Mouse (Mus musculus) effector memory CD4-positive, alpha-beta T cell, adult 7 months (primary cell): ENCODE results near the gene Htra2. TPM values are rescaled to one million over a fixed set of nuclear protein-coding genes. Genes with fewer than 3 reads are reported as not detected.

ENCODE experiments used
- polyA plus RNA-seq: library from polyadenylated mRNA; unstranded; fragments of 100-300 nt; shearing (Covaris generic); gene quantifications from one replicate; pipeline ENCODE4 v1.2.1, GENCODE M21; 2017

Htra2 gene
- 35.1 TPM for polyA plus RNA-seq

DNA sequence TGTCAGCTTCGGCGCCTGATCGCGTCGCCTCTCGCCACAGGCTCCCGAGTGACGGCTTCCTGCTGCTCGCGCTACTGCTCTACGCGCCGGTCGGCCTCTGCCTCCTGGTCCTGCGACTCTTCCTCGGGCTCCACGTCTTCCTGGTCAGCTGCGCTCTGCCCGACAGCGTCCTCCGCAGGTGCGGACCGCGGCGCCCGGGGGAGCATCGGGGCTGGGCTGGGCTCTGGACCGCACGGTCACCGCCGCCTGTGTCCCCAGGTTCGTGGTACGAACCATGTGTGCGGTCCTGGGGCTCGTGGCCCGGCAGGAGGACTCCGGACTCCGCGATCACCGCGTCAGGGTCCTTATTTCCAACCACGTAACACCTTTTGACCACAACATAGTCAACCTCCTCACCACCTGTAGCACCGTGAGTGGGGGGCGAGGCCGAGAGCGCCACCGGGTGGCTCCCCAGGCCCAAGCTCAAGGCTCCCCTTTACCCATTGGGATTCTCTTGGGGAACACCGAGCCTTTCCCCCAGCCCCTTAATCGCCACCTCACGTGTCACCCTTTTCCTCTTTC, at the start of gene Htra2:
Gene Htra2 (minus strand): TSS at position 403 of the 561 bp plus-strand sequence.

DNA sequence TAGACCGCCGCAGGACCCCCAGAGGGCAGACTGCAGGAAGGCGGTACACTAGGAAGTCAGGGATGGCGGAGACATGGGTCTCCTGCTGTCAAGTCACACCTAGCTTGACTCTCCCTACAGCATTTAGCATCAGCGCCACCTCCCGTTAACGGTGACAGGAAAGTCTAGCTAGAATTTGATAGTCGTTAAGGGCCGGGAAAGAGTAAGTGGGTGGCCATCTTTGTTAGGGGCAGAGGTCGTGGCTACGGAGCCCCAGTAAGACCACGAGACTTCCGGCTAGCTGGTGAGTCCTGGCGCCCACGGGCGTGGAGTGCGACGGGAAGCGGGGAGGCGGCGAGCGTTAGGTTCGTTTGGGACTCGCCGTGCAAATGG, 46.2 kb upstream of the Htra2 start, which contains the start of the genes Ccdc142 and Gm42688:
Gene Ccdc142 (plus strand): TSS at position 286 of the 372 bp plus-strand sequence.
Gene Gm42688 (plus strand): TSS at position 302 of the 372 bp plus-strand sequence.

DNA sequence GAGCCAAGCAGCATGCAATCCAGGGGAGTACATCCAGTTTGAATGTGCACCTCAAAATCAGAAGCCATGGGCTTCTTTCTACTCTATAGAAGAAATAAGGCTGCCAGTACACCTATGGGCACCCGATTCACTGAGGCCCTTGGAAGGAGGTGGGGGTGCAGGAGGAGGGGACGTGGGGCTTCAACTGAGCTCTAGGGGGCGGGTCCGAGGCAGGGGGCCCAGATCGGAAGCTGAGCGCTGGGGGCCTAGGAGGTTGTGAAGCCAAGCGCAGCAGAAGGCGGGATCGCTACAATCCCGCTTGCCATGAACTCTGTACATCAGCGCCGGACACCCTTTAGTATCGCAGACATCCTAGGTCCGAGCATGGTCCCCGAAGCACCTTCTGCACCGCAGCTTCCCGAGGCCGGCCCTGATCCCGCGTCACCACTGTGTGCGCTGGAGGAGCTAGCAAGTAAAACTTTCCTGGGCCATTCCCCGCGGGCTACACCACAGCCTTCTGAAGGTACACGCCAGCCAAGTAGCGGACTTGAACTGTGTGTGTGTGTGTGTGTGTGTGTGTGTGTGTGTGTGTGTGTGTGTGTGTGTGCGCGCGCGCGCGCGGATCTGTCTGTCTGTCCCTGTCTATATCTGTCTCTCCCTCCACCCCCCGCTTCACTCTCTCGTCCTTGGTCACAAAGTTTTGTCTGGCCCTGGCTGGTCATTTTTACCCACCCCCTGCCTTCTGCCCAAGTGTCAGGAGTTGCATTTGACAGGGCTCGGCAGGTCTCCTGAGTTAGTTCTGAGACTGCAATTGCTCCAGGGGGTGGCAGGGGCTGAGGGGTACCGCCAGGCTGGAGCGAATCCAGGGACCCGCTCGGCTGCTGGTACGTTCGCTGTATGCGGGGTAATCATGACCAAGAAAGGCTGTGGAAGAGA, 31.3 kb upstream of the Htra2 start, which contains the start of gene Lbx2:
Gene Lbx2 (plus strand): TSS at position 247 of the 915 bp plus-strand sequence.

DNA sequence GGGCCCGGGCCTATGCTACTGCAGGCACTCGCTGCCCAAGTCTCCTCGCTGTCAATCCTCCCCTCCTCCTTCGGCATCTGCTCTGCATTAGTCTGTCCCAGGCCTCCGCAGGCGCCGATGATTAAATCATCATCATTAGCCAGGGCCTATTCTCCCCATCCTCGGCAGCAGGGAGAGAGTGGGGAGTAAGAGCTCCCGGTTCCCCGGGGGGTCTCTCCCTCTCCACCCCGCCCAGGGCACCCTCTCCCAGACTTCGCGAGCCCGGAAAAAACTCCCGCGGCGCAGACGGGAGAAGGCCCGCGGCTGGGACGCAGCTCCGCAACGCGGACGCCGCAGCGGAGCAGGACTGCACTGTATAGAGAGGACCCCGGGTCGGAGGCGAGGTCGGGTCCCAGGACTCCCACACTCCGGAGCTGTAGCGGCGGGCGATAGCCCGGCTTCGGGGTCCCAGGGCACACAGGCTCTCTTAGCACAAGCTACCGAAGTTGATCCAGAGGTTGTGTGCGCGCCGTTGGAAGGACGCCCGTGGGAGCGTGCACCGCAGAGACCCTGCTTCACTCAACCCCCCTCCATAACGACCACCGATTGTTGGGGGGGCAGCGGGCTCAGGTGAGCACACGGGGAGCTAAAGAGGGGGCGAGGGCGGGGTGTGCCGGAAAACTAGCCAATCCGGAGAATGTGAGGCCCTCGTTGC, 22.7 kb upstream of the Htra2 start, which contains the start of gene Pcgf1:
Gene Pcgf1 (plus strand): TSS at position 240 of the 694 bp plus-strand sequence.

DNA sequence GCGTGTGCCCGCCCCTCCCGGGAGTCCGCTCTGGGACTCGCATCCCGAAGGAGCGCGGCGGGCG, 15.0 kb upstream of the Htra2 start, which contains the start of gene Tlx2:
Gene Tlx2 (minus strand): TSS at position 47 of the 64 bp plus-strand sequence.

DNA sequence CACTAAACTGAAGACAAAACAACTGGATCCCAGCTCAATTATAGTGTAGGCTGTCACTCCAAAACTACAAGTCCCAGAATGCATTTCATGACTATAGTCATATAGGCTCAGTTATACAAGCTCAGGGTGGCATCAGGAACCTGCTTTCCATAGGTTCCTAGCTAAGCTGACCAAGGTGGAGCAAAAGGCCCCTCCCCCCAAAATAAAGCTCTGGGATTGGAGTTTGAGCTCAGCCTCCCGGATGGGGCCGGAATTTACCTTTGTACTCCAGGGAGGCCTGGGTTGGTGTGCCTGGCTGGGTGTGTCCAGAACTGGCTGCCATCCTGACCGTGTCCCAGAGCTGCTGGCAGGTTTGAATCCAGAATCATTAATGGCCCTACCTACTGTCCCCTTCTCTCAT, 2.7 kb upstream of the Htra2 start, which contains the start of gene Dqx1:
Gene Dqx1 (plus strand): TSS at position 55 of the 400 bp plus-strand sequence.

DNA sequence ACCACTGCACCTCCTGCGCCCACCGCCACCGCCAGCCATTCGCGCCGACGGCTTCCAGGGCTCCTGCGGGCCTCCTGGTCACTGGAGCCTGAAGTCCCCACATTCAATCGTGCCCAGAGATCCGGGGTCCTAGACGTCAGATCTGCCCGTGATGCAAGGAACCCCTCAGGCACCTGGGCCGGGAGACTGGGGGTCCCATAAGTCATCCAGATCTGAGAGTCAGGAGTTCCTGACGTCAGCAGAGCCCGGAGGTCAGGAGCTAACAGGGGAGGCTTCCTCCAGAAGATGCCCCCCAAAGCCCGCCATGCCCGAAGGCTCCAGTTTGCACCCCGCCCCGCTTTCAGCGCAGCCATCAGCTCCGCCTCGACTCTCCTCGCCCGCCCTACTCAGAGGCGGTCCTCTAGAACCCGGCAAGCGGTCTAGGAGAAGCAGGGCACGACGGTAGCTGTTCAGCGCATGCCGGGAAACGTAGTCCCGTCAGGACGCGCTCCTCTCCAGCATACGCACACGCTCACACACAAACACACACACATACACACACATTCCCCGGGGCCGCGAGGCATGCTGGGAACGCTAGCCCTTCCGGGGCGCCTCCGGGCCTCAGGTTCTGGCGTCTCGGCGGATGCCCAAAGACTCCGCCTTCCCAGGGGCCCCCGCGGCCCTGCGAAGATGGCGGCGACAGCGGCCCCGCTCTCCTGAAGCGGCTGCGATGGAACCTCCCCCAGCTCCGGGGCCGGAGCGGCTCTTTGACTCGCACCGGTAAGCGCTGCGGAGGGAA, 810 bp downstream of the Htra2 start, which contains the start of gene Aup1:
Gene Aup1 (plus strand): TSS at position 448 of the 778 bp plus-strand sequence.

DNA sequence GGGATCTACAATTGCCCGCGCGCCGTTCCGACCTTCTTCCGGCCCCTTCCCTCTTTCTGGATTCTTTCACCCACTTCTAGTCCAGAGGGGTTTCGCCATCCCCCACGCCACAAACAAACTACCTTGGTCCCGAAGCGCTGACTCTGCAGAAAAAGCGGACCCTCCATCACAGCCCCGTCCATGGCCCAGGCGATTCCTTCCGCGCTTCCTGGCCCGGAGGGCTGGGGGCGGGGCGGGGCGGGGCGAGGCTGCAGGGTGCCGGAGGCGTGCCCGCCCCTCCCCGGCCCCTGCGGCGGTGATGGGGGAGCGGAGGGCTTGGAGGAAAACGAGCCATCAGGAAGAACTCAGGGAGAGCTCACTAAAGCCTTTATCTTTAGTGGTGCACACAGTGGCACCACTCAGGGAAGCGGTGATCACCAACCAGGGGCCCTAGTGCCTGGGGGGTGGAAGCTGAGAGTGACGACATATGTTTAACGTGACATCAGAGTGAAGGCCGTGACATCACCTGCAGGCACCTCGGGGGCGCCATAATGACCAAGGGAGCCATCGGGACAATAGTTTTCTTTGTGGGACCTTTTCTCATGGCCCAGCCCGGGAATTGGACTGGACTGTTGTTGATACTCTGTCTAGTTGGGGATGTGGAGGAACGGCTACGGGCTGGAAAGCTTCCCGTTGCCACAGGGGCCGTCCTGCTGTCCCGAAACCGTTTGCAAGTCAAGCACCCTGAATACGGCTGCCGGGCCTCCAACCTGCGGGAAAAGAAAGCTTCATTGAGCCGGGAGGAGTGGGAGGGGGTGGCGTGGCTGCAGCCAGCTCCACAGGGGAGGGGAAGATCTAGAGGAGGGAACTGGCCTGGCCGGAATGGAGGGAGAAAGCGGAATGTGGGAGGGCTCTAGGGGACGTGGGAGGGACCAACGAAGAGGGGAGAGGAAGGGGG, 21.6 kb downstream of the Htra2 start, which contains the start of the genes Dok1 and Loxl3:
Gene Dok1 (minus strand): TSS at position 223 of the 937 bp plus-strand sequence.
Gene Loxl3 (plus strand): TSS at position 925 of the 937 bp plus-strand sequence.

Other genes starting within 250 kb of the Htra2 start
- 17.5 TPM for gene Sema4f, start 115.5 kb downstream of the Htra2 start, polyA plus RNA-seq
- gene M1ap, start 108.4 kb downstream of the Htra2 start, polyA plus RNA-seq, result not detected
- gene Dok1, start 21.8 kb downstream of the Htra2 start, polyA plus RNA-seq, result 12.8 TPM
- 0.30 TPM for gene Loxl3, start 21.1 kb downstream of the Htra2 start, polyA plus RNA-seq
- 495 TPM for gene Aup1, start 752 bp downstream of the Htra2 start, polyA plus RNA-seq
- 1.3 TPM for gene Dqx1, start 2.6 kb upstream of the Htra2 start, polyA plus RNA-seq
- gene Tlx2, start 15.0 kb upstream of the Htra2 start, polyA plus RNA-seq, result not detected
- gene Pcgf1, start 22.6 kb upstream of the Htra2 start, polyA plus RNA-seq, result 21.1 TPM
- not detected for gene Lbx2, start 31.1 kb upstream of the Htra2 start, polyA plus RNA-seq
- gene Ccdc142, start 46.3 kb upstream of the Htra2 start, polyA plus RNA-seq, result 2.2 TPM
- 6.5 TPM for gene Gm42688, start 46.3 kb upstream of the Htra2 start, polyA plus RNA-seq
- gene Mrpl53, start 53.8 kb upstream of the Htra2 start, polyA plus RNA-seq, result 30.5 TPM
- gene Mogs, start 60.2 kb upstream of the Htra2 start, polyA plus RNA-seq, result 66.0 TPM
- 61.8 TPM for gene Wbp1, start 66.3 kb upstream of the Htra2 start, polyA plus RNA-seq
- 31.8 TPM for gene Ino80b, start 70.2 kb upstream of the Htra2 start, polyA plus RNA-seq
- 0.94 TPM for gene Rtkn, start 80.2 kb upstream of the Htra2 start, polyA plus RNA-seq
- gene Wdr54, start 101.1 kb upstream of the Htra2 start, polyA plus RNA-seq, result 1.3 TPM
- gene 1700003E16Rik, start 101.1 kb upstream of the Htra2 start, polyA plus RNA-seq, result not detected
- 63.3 TPM for gene Dctn1, start 110.6 kb upstream of the Htra2 start, polyA plus RNA-seq
- gene Slc4a5, start 164.6 kb upstream of the Htra2 start, polyA plus RNA-seq, result not detected